Mouse (Mus musculus): ENCODE measurements around the gene Zfp90. TPM values are rescaled to one million over a fixed set of nuclear protein-coding genes. Genes with fewer than 3 reads are reported as not detected.

Gene Zfp90
- polyA plus RNA-seq, 1 experiment from 2014 or later: 13.2 TPM

- Histone ChIP-seq H3K27me3 (ENCODE audit: control insufficient read depth, insufficient read depth, low read length) (no peaks in the 10 kb centered on the region), H3K4me2 (no peak overlapping the region), H3K36me3 (ENCODE audit: control insufficient read depth, insufficient read depth, low read length) (no peaks in the 10 kb centered on the region), H3K9me3 (replicated peaks; ENCODE audit: control insufficient read depth, low read length) (no peaks in the 10 kb centered on the region), H3K27ac (ENCODE audit: low read depth, low read length) (no peak overlapping the region), H3K4me1 (ENCODE audit: control insufficient read depth, insufficient read depth, low read length) (no peaks in the 10 kb centered on the region), H3K4me3 (ENCODE audit: low read depth, low read length) (no peak overlapping the region), H3K9ac (ENCODE audit: low read depth, low read length) (no peak overlapping the region)
- whole genome bisulfite sequencing (ENCODE audit: insufficient replicate concordance): 78% methylated on average over 9 of the region's 9 CpGs
- no peak for ATAC-seq (replicated peaks; ENCODE audit: insufficient number of reproducible peaks, low FRiP score, low TSS enrichment)
These were observed 27.2 kb upstream of the Zfp90 start for GRCm38 (mm10) chr8:106387801-106388415.

DNA sequence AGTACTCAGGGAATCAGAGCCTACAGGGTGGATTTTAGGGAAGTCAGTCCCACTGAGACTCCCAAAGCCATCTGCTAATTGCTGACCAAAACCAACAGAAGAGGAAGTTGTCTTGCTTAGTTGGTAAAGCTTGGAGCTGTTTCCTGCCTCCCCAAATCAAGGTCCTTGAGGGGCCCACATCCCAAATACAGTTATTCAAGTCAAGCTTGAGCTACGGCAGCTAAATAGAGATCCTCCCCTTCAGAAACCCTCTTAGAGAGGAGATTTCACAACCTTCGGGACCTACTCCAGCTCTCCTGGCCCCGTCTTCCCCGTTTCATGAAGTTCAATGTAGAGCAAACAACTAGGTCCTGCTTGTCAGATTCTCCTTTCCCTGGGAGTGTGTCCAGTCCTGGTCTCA lies 20.6 kb upstream of the Zfp90 start:
- Histone ChIP-seq H3K36me3 (ENCODE audit: control insufficient read depth, insufficient read depth, low read length) (no peaks in the 10 kb centered on the region), H3K4me1 (ENCODE audit: control insufficient read depth, insufficient read depth, low read length) (no peaks in the 10 kb centered on the region), H3K9ac (ENCODE audit: low read depth, low read length) (no peak overlapping the region), H3K4me3 (ENCODE audit: low read depth, low read length) (no peak overlapping the region), H3K27me3 (ENCODE audit: control insufficient read depth, insufficient read depth, low read length) (no peaks in the 10 kb centered on the region), H3K9me3 (replicated peaks; ENCODE audit: control insufficient read depth, low read length) (no peaks in the 10 kb centered on the region), H3K4me2 (no peak overlapping the region), H3K27ac (ENCODE audit: low read depth, low read length) (no peak overlapping the region)
- no peak for ATAC-seq (replicated peaks; ENCODE audit: insufficient number of reproducible peaks, low FRiP score, low TSS enrichment)
- WGBS (ENCODE audit: insufficient replicate concordance): 71% methylated on average over 4 of the region's 4 CpGs

GRCm38 (mm10) chr8:106399694-106400093 lies 15.4 kb upstream of the Zfp90 start:
- no peaks in the 10 kb centered on the region for H3K9me3 ChIP-seq (replicated peaks; ENCODE audit: control insufficient read depth, low read length)
- no peaks in the 10 kb centered on the region for H3K27me3 ChIP-seq (ENCODE audit: control insufficient read depth, insufficient read depth, low read length)
- no peak overlapping the region for H3K9ac ChIP-seq (ENCODE audit: low read depth, low read length)
- no peak for ATAC-seq (replicated peaks; ENCODE audit: insufficient number of reproducible peaks, low FRiP score, low TSS enrichment)
- no peaks in the 10 kb centered on the region for H3K36me3 ChIP-seq (ENCODE audit: control insufficient read depth, insufficient read depth, low read length)
- H3K4me2 ChIP-seq: no peak overlapping the region
- WGBS (ENCODE audit: insufficient replicate concordance): 57% methylated on average over 8 of the region's 8 CpGs
- H3K4me1 ChIP-seq (ENCODE audit: control insufficient read depth, insufficient read depth, low read length): no peaks in the 10 kb centered on the region
- peak overlapping the region; percentile 50; the same call in 1 of the 2 replicates for H3K27ac ChIP-seq (ENCODE audit: low read depth, low read length)
- H3K4me3 ChIP-seq (ENCODE audit: low read depth, low read length): no peak overlapping the region

DNA sequence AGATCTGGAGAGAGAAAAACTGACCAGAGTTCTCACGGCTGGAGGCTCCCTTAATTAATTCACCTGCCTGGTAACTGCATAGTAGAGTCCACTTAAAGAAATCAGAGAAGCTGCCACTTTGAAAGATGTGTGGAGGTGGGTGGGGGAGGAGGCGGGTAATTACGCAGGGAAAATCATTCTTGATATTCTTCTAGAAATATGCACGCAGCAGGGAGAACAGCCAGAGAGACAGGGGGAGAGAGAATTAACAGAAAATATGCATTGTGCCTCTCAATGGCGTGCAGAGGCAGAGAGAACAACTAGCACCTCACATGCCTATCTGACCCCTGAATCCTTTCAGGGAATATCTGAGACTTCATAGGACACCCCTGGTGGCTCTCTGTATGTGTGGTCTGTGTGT lies 14.9 kb upstream of the Zfp90 start:
- Histone ChIP-seq H3K4me2 (no peak overlapping the region), H3K4me1 (ENCODE audit: control insufficient read depth, insufficient read depth, low read length) (no peaks in the 10 kb centered on the region), H3K27ac (ENCODE audit: low read depth, low read length) (peak overlapping the region; percentile 50; the same call in 1 of the 2 replicates), H3K36me3 (ENCODE audit: control insufficient read depth, insufficient read depth, low read length) (no peaks in the 10 kb centered on the region), H3K9me3 (replicated peaks; ENCODE audit: control insufficient read depth, low read length) (no peaks in the 10 kb centered on the region), H3K4me3 (ENCODE audit: low read depth, low read length) (no peak overlapping the region), H3K27me3 (ENCODE audit: control insufficient read depth, insufficient read depth, low read length) (no peaks in the 10 kb centered on the region), H3K9ac (ENCODE audit: low read depth, low read length) (no peak overlapping the region)
- 60% methylated on average over 5 of the region's 5 CpGs for whole genome bisulfite sequencing (ENCODE audit: insufficient replicate concordance)
- ATAC-seq (replicated peaks; ENCODE audit: insufficient number of reproducible peaks, low FRiP score, low TSS enrichment): no peak

GRCm38 (mm10) chr8:106403246-106403933 lies 11.7 kb upstream of the Zfp90 start:
- Histone ChIP-seq H3K27ac (ENCODE audit: low read depth, low read length) (no peak overlapping the region), H3K4me2 (no peak overlapping the region), H3K9ac (ENCODE audit: low read depth, low read length) (no peak overlapping the region), H3K4me1 (ENCODE audit: control insufficient read depth, insufficient read depth, low read length) (no peaks in the 10 kb centered on the region), H3K4me3 (ENCODE audit: low read depth, low read length) (no peak overlapping the region), H3K9me3 (replicated peaks; ENCODE audit: control insufficient read depth, low read length) (no peaks in the 10 kb centered on the region), H3K36me3 (ENCODE audit: control insufficient read depth, insufficient read depth, low read length) (no peaks in the 10 kb centered on the region), H3K27me3 (ENCODE audit: control insufficient read depth, insufficient read depth, low read length) (no peaks in the 10 kb centered on the region)
- ATAC-seq (replicated peaks; ENCODE audit: insufficient number of reproducible peaks, low FRiP score, low TSS enrichment): no peak
- WGBS (ENCODE audit: insufficient replicate concordance): 23% methylated on average over 12 of the region's 12 CpGs

DNA sequence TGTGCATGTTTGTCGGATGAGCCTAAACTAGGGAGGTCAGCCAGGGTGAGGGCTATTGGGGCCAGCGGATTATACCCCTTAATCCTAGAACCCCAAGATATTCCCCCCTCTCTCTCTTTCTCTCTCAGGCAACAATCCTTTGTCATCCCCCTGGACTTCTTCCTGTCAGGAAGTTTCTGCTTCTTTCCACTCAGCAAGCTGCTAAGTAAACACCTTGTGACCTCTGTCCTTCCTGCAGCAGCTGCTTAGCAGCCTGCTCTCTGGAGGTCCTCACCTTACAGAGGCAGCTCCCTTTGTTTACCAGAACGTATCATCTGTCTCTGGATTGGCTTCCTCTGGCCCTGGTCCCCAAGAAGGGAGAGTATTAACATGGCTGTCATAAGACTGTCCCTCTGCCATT lies 10.3 kb upstream of the Zfp90 start:
- no peaks in the 10 kb centered on the region for H3K4me1 ChIP-seq (ENCODE audit: control insufficient read depth, insufficient read depth, low read length)
- no peaks in the 10 kb centered on the region for H3K36me3 ChIP-seq (ENCODE audit: control insufficient read depth, insufficient read depth, low read length)
- no peak overlapping the region for H3K27ac ChIP-seq (ENCODE audit: low read depth, low read length)
- ATAC-seq (replicated peaks; ENCODE audit: insufficient number of reproducible peaks, low FRiP score, low TSS enrichment): no peak
- no peaks in the 10 kb centered on the region for H3K9me3 ChIP-seq (replicated peaks; ENCODE audit: control insufficient read depth, low read length)
- no peaks in the 10 kb centered on the region for H3K27me3 ChIP-seq (ENCODE audit: control insufficient read depth, insufficient read depth, low read length)
- H3K4me2 ChIP-seq: no peak overlapping the region
- no peak overlapping the region for H3K9ac ChIP-seq (ENCODE audit: low read depth, low read length)
- 32% methylated on average over 3 of the region's 3 CpGs for WGBS (ENCODE audit: insufficient replicate concordance)
- no peak overlapping the region for H3K4me3 ChIP-seq (ENCODE audit: low read depth, low read length)

DNA sequence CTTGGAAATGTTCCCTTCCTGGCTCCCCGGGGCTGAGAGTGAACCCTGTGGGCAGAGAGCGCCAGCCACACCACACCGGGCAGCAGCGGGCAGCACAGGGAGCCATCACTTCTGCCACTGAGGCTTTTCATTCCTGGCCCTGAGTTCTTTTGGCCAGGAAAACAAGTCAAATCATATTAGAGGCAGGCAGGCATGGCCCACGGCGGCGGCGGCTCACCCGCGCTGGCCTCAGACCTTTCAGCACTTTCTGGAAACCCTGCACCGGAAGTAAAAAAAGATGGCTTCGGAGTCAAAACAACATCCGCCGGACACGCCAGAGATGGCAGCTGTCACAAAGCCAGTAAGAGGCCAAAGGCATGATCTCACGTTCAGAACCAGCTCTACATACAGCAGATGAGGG lies 9.3 kb upstream of the Zfp90 start:
- no peak overlapping the region for H3K4me3 ChIP-seq (ENCODE audit: low read depth, low read length)
- H3K9ac ChIP-seq (ENCODE audit: low read depth, low read length): no peak overlapping the region
- H3K36me3 ChIP-seq (ENCODE audit: control insufficient read depth, insufficient read depth, low read length): no peaks in the 10 kb centered on the region
- 65% methylated on average over 16 of the region's 16 CpGs for WGBS (ENCODE audit: insufficient replicate concordance)
- H3K27ac ChIP-seq (ENCODE audit: low read depth, low read length): no peak overlapping the region
- no peaks in the 10 kb centered on the region for H3K27me3 ChIP-seq (ENCODE audit: control insufficient read depth, insufficient read depth, low read length)
- ATAC-seq (replicated peaks; ENCODE audit: insufficient number of reproducible peaks, low FRiP score, low TSS enrichment): no peak
- no peaks in the 10 kb centered on the region for H3K4me1 ChIP-seq (ENCODE audit: control insufficient read depth, insufficient read depth, low read length)
- no peak overlapping the region for H3K4me2 ChIP-seq
- no peaks in the 10 kb centered on the region for H3K9me3 ChIP-seq (replicated peaks; ENCODE audit: control insufficient read depth, low read length)

DNA sequence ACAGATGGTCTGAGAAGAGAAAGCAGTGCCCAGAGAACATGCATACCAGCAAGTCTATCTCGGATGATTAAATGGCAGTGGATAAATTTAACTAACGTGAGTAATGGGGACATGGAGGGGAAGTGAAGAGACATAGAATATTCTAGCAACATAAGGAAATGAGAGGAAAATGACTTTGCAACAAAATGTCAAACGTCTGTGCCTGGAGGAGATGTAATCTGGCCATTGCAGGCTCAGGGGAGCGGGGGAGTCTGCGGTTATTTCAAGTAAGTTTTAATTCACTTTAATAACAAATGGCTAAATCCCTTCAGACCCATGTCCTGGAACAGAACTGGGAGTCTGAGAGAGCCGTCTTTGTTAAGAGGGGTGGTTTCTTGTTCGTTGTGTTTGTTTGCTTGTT lies 5.1 kb upstream of the Zfp90 start:
- Histone ChIP-seq H3K27ac (ENCODE audit: low read depth, low read length) (no peak overlapping the region), H3K4me2 (no peak overlapping the region), H3K27me3 (ENCODE audit: control insufficient read depth, insufficient read depth, low read length) (no peaks in the 10 kb centered on the region), H3K9ac (ENCODE audit: low read depth, low read length) (no peak overlapping the region), H3K4me3 (ENCODE audit: low read depth, low read length) (no peak overlapping the region), H3K36me3 (ENCODE audit: control insufficient read depth, insufficient read depth, low read length) (no peaks in the 10 kb centered on the region), H3K4me1 (ENCODE audit: control insufficient read depth, insufficient read depth, low read length) (no peaks in the 10 kb centered on the region), H3K9me3 (replicated peaks; ENCODE audit: control insufficient read depth, low read length) (no peaks in the 10 kb centered on the region)
- no peak for ATAC-seq (replicated peaks; ENCODE audit: insufficient number of reproducible peaks, low FRiP score, low TSS enrichment)
- 62% methylated on average over 7 of the region's 7 CpGs for WGBS (ENCODE audit: insufficient replicate concordance)

- 73% methylated on average over 7 of the region's 7 CpGs for whole genome bisulfite sequencing (ENCODE audit: insufficient replicate concordance)
These were observed 4.6 kb upstream of the Zfp90 start for GRCm38 (mm10) chr8:106410564-106410963.

More at GRCm38 (mm10) chr8:106410564-106410963, 4.6 kb upstream of the Zfp90 start:
- no peak overlapping the region for H3K4me2 ChIP-seq
- no peak for ATAC-seq (replicated peaks; ENCODE audit: insufficient number of reproducible peaks, low FRiP score, low TSS enrichment)
- H3K36me3 ChIP-seq (ENCODE audit: control insufficient read depth, insufficient read depth, low read length): no peaks in the 10 kb centered on the region
- no peak overlapping the region for H3K27ac ChIP-seq (ENCODE audit: low read depth, low read length)
- H3K4me3 ChIP-seq (ENCODE audit: low read depth, low read length): no peak overlapping the region
- no peaks in the 10 kb centered on the region for H3K4me1 ChIP-seq (ENCODE audit: control insufficient read depth, insufficient read depth, low read length)
- no peaks in the 10 kb centered on the region for H3K27me3 ChIP-seq (ENCODE audit: control insufficient read depth, insufficient read depth, low read length)
- no peak overlapping the region for H3K9ac ChIP-seq (ENCODE audit: low read depth, low read length)
- H3K9me3 ChIP-seq (replicated peaks; ENCODE audit: control insufficient read depth, low read length): no peaks in the 10 kb centered on the region
